Mouse (Mus musculus) layer of hippocampus, postnatal 14 days (tissue): Measurements from ENCODE around the gene Xrra1. TPM values are rescaled to one million over a fixed set of nuclear protein-coding genes. Genes with fewer than 3 reads are reported as not detected.
"Not testable (repeated sequence)": the region's sequence is repeated elsewhere in the genome, so short reads cannot be mapped to it uniquely, and the experiment has no call there.

Source experiments
- DNase-seq, 2 experiments: peaks; one replicate each; pipeline ENCODE4 v3.0.0; 2021 to 2022; ENCODE audit warnings: low spot score in 2 of 2, mixed read lengths in 1 of 2
- total RNA-seq, 2 experiments: library from RNA; stranded (reverse); gene quantifications; 2 replicates each; pipeline ENCODE4 v1.2.3; 2021

Gene Xrra1
- total RNA-seq, 2 experiments from 2014 or later, result 0.88 to 1.3 TPM

- DNase-seq, result no peak
These were observed 35.1 kb downstream of the Xrra1 start for GRCm38 (mm10) chr7:99893967-99894366.

GRCm38 (mm10) chr7:99894478-99894877, 35.6 kb downstream of the Xrra1 start:
- no peak for DNase-seq

- DNase-seq, result no peak
These were observed 38.0 kb downstream of the Xrra1 start for GRCm38 (mm10) chr7:99896905-99897304.

- DNase-seq, result peak in 1 of 2 experiments; percentile 31
These were observed 43.3 kb downstream of the Xrra1 start for GRCm38 (mm10) chr7:99902208-99902607.

- DNase-seq, result no peak
These were observed 44.2 kb downstream of the Xrra1 start for GRCm38 (mm10) chr7:99902918-99903665.

GRCm38 (mm10) chr7:99904421-99905005, 45.6 kb downstream of the Xrra1 start:
- DNase-seq, result no peak

GRCm38 (mm10) chr7:99906346-99906745, 47.4 kb downstream of the Xrra1 start:
- DNase-seq, result no peak

- DNase-seq, result no peak
These were observed 48.5 kb downstream of the Xrra1 start for GRCm38 (mm10) chr7:99907463-99907862.

- no peak for DNase-seq
These were observed 52.1 kb downstream of the Xrra1 start for GRCm38 (mm10) chr7:99911038-99911437.

GRCm38 (mm10) chr7:99914316-99914715, 55.4 kb downstream of the Xrra1 start:
- no peak for DNase-seq

- no peak for DNase-seq
These were observed 56.6 kb downstream of the Xrra1 start for GRCm38 (mm10) chr7:99915511-99915910.

- DNase-seq, result peak; percentile 40 to 55
These were observed 57.9 kb downstream of the Xrra1 start for GRCm38 (mm10) chr7:99916741-99917319.

GRCm38 (mm10) chr7:99917320-99917844, 58.5 kb downstream of the Xrra1 start:
- peak; percentile 47 to 58 for DNase-seq

- DNase-seq, result peak in 1 of 2 experiments; percentile 75
These were observed 60.2 kb downstream of the Xrra1 start for GRCm38 (mm10) chr7:99919164-99919563.

GRCm38 (mm10) chr7:99919971-99920370, 61.1 kb downstream of the Xrra1 start:
- no peak for DNase-seq

GRCm38 (mm10) chr7:99920416-99920815, 61.5 kb downstream of the Xrra1 start:
- DNase-seq, result no peak

- DNase-seq, result peak; percentile 51 to 75
These were observed 68.2 kb downstream of the Xrra1 start for GRCm38 (mm10) chr7:99926916-99927714.

- no peak for DNase-seq
These were observed 76.8 kb downstream of the Xrra1 start for GRCm38 (mm10) chr7:99935758-99936157.

- no peak for DNase-seq
These were observed 81.8 kb downstream of the Xrra1 start for GRCm38 (mm10) chr7:99940669-99941068.

- DNase-seq, result no peak
These were observed 85.6 kb downstream of the Xrra1 start for GRCm38 (mm10) chr7:99944520-99944919.

- not testable (repeated sequence) for DNase-seq
These were observed 86.1 kb downstream of the Xrra1 start for GRCm38 (mm10) chr7:99945012-99945411.
